Mouse (Mus musculus): ENCODE data around the gene Doc2a. TPM values are rescaled to one million over a fixed set of nuclear protein-coding genes. Genes with fewer than 3 reads are reported as not detected.

The Doc2a gene
- total and polyA plus RNA-seq, 3 experiments = 2.3 TPM; not detected in 2

DNA sequence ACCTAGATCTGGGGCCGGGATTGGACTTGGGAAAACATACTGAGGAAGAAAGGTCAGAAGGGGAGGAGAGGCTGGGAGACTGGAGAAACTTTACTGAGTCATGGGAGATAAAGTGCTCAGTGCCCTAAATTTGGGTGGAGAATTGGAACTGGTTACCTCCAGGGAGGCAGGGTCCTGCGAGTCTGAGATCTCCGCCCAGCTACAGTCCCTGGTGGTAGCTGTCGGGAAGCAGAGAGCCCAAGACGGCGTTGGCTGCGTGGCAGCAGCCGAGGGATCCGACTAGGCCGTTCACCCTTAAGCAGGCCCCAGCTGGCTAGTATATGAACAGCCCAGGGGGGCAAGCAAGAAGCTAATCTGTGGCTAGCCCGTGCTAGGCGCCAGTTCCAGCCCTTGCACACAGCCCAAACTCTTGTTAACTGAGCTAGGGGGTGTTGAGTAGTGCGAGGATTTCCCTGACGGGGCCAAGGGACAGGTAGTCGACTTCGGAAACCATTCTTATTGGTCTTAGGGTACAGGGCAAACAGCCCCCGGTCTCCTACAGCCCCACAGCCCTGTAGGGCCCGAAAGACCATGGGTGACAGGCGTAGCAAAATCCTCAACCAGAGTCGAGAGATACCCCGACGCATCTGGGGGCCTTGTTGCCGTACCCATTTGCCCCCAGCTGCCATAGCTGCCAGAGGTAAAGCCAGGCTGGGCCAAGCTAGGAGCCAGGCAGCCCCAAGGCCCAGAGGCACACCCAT lies 22.7 kb downstream of the Doc2a start:
- Histone ChIP-seq H3K27ac (ENCODE audit: control insufficient read depth, low read depth, low read length) (no peak overlapping the region), H3K36me3 (ENCODE audit: control insufficient read depth in 1 of 2, insufficient read depth in 2 of 2, low read length in 2 of 2) (peaks cover 0 to 15% of the 10 kb centered on the region in 2 experiments; a peak in 2 of 4 replicates), H3K9me3 (replicated peaks; ENCODE audit: insufficient read depth, low read length) (no peaks in the 10 kb centered on the region), H3K9ac (ENCODE audit: control insufficient read depth, low read depth, low read length, poor library complexity, severe bottlenecking) (no peak overlapping the region), H3K79me2 (ENCODE audit: control insufficient read depth, insufficient read depth, low read length, poor library complexity) (no peaks in the 10 kb centered on the region), H3K4me3 (ENCODE audit: control insufficient read depth in 1 of 2, insufficient read depth in 1 of 2, low read depth in 2 of 2, low read length in 2 of 2) (no peak overlapping the region), H3K27me3 (ENCODE audit: control insufficient read depth in 1 of 2, insufficient read depth in 2 of 2, low read length in 2 of 2) (no peaks in the 10 kb centered on the region), H3K4me1 (ENCODE audit: control insufficient read depth in 1 of 2, insufficient read depth in 2 of 2, low read length in 2 of 2) (no peaks in the 10 kb centered on the region)
- DNase-seq (ENCODE audit: low read depth, low spot score) = no peak
- TF ChIP-seq MAX (IDR thresholded peaks at IDR 0.05; ENCODE audit: low read length) = no peak
- TF ChIP-seq NRF1 (IDR thresholded peaks at IDR 0.05; ENCODE audit: insufficient read depth, low read depth, low read length, poor library complexity, severe bottlenecking) = no peak
- no peak for TF ChIP-seq ZNF384 (IDR thresholded peaks at IDR 0.05; ENCODE audit: low read depth, low read length)
- no peak for TF ChIP-seq GATA1 (IDR thresholded peaks at IDR 0.05; ENCODE audit: low read depth, low read length)
- no peak for TF ChIP-seq ELF1 (IDR thresholded peaks at IDR 0.05; ENCODE audit: low read depth, low read length)
- no peak for TF ChIP-seq RAD21 (IDR thresholded peaks at IDR 0.05; ENCODE audit: low read depth, low read length)
- no peak for TF ChIP-seq SMC3 (IDR thresholded peaks at IDR 0.05; ENCODE audit: low read depth, low read length)
- no peak for TF ChIP-seq TBP (IDR thresholded peaks at IDR 0.05; ENCODE audit: low read depth, low read length)
- TF ChIP-seq MAFK (IDR thresholded peaks at IDR 0.05; ENCODE audit: borderline replicate concordance, low read depth, low read length) = no peak
- TF ChIP-seq BHLHE40 (IDR thresholded peaks at IDR 0.05; ENCODE audit: borderline replicate concordance, low read depth, low read length) = no peak
- TF ChIP-seq UBTF (IDR thresholded peaks at IDR 0.05; ENCODE audit: borderline replicate concordance, insufficient read depth, low read depth, low read length) = no peak
- no peak for TF ChIP-seq MXI1 (IDR thresholded peaks at IDR 0.05; ENCODE audit: low read depth, low read length)
- TF ChIP-seq TAL1 (IDR thresholded peaks at IDR 0.05; ENCODE audit: low read length) = no peak
- TF ChIP-seq USF1 (IDR thresholded peaks at IDR 0.05; ENCODE audit: low read depth, low read length) = no peak
- TF ChIP-seq CHD1 (IDR thresholded peaks at IDR 0.05; ENCODE audit: low read depth, low read length) = no peak
- TF ChIP-seq MYB (IDR thresholded peaks at IDR 0.05; ENCODE audit: low read depth, low read length) = no peak
- TF ChIP-seq USF2 (IDR thresholded peaks at IDR 0.05; ENCODE audit: borderline replicate concordance in 1 of 2, insufficient read depth in 1 of 2, low read depth in 1 of 2, low read length in 2 of 2) = no peak
- TF ChIP-seq MYC (IDR thresholded peaks at IDR 0.05; ENCODE audit: low read depth, low read length) = no peak
- TF ChIP-seq MEF2A (IDR thresholded peaks at IDR 0.05; ENCODE audit: extremely low read depth, insufficient replicate concordance, low read depth, low read length, poor library complexity, severe bottlenecking) = no peak
- no peak for TF ChIP-seq E2F4 (IDR thresholded peaks at IDR 0.05; ENCODE audit: borderline replicate concordance, low read depth, low read length)

All from MEL (cell line).